ENCODE assay signal across 14 mouse cellular contexts in genomic region chr19:50185769-50186715, GRCm38 (mm10).
DNase-seq lines count a peak whose midpoint lies in the region; ATAC-seq and TF ChIP-seq lines count a peak whose summit lies in the region.
"Had no signal": no experiment of that assay in that cellular context is flagged by ENCODE, and none has a peak within 500 bp of the region (broad histone marks: within the 10 kb centered on the region; RNA-seq: fewer than 3 reads in every experiment).

No protein-coding gene starts in this region.

- no peaks in the 10 kb centered on the region for H3K9me3 ChIP-seq in kidney, embryonic 14.5 days (ENCODE audit: control insufficient read depth, low read length)
- no peaks in the 10 kb centered on the region for H3K9me3 ChIP-seq in hindbrain, embryonic 11.5 days (ENCODE audit: control insufficient read depth, low read length)
- no peaks in the 10 kb centered on the region for H3K9me3 ChIP-seq in neural tube, embryonic 11.5 days (ENCODE audit: control insufficient read depth, low read length)
- H3K9me3 ChIP-seq: embryonic facial prominence, embryonic 12.5 days; intestine, embryonic 15.5 days had no signal

- DNase-seq in kidney, adult 2 months: no peak
- DNase-seq in embryo, embryonic 10 days (ENCODE audit: low spot score): peak; percentile 12
- DNase-seq in hindbrain, embryonic 11.5 days (ENCODE audit: low spot score): peak; percentile 6
- DNase-seq in neural tube, embryonic 11.5 days (ENCODE audit: low spot score): peak; percentile 25
- DNase-seq in heart, postnatal 25 days (ENCODE audit: low spot score): no peak
- no peak for DNase-seq in cerebellum, postnatal 10 days
- DNase-seq: adrenal gland, adult 2 months; gastrocnemius, adult 2 months; thymus, adult 18-20 months had no signal

- WGBS in kidney, embryonic 14.5 days: 44% methylated on average over 10 of the region's 10 CpGs
- 41% methylated on average over 10 of the region's 10 CpGs for WGBS in kidney, adult 2 months
- 39% methylated on average over 10 of the region's 10 CpGs for WGBS in hindbrain, embryonic 11.5 days
- WGBS in neural tube, embryonic 11.5 days: 42% methylated on average over 10 of the region's 10 CpGs

- no peak for TF ChIP-seq CTCF in kidney, adult 2 months (conservative IDR thresholded peaks at IDR 0.05; ENCODE audit: insufficient read depth, insufficient read length, low read depth, low read length)

- no peaks in the 10 kb centered on the region for H3K4me1 ChIP-seq in kidney, embryonic 14.5 days (ENCODE audit: control insufficient read depth, insufficient read depth, low read length)
- no peaks in the 10 kb centered on the region for H3K4me1 ChIP-seq in kidney, adult 2 months (ENCODE audit: control insufficient read depth, insufficient read depth, low read length)
- 0 out of 2 replicates have a peak, but pooled peaks cover 2% of the 10 kb centered on the region for H3K4me1 ChIP-seq in hindbrain, embryonic 11.5 days (replicated peaks; ENCODE audit: control insufficient read depth, insufficient read depth, low read length)
- no peaks in the 10 kb centered on the region for H3K4me1 ChIP-seq in neural tube, embryonic 11.5 days (ENCODE audit: control insufficient read depth, insufficient read depth, low read length)
- H3K4me1 ChIP-seq: embryonic facial prominence, embryonic 12.5 days; intestine, embryonic 15.5 days had no signal

- TF ChIP-seq POLR2A in kidney, adult 2 months (IDR thresholded peaks at IDR 0.05; ENCODE audit: low read depth, low read length): no peak

- no peak overlapping the region for H3K9ac ChIP-seq in kidney, embryonic 14.5 days (ENCODE audit: low read depth, low read length)
- H3K9ac ChIP-seq in hindbrain, embryonic 11.5 days (ENCODE audit: low read depth, low read length): no peak overlapping the region
- no peak overlapping the region for H3K9ac ChIP-seq in neural tube, embryonic 11.5 days (ENCODE audit: low read length)
- H3K9ac ChIP-seq: embryonic facial prominence, embryonic 12.5 days; intestine, embryonic 15.5 days had no signal

- peak; percentile 62; the same call in 1 of the 2 replicates for ATAC-seq in kidney, embryonic 14.5 days (ENCODE audit: low FRiP score, low TSS enrichment)
- ATAC-seq in hindbrain, embryonic 11.5 days (ENCODE audit: low FRiP score): peak; percentile 63
- peak; percentile 86 for ATAC-seq in neural tube, embryonic 11.5 days (ENCODE audit: insufficient read depth, low FRiP score, low TSS enrichment)
- ATAC-seq: intestine, embryonic 15.5 days had no signal

- no peaks in the 10 kb centered on the region for H3K36me3 ChIP-seq in kidney, embryonic 14.5 days (ENCODE audit: control insufficient read depth, insufficient read depth, low read length)
- no peaks in the 10 kb centered on the region for H3K36me3 ChIP-seq in kidney, adult 2 months (ENCODE audit: control insufficient read depth, insufficient read depth, low read length)
- H3K36me3 ChIP-seq in hindbrain, embryonic 11.5 days (ENCODE audit: control insufficient read depth, insufficient read depth, low read length): no peaks in the 10 kb centered on the region
- H3K36me3 ChIP-seq in neural tube, embryonic 11.5 days (ENCODE audit: control insufficient read depth, insufficient read depth, low read length): no peaks in the 10 kb centered on the region
- H3K36me3 ChIP-seq: embryonic facial prominence, embryonic 12.5 days; intestine, embryonic 15.5 days had no signal

- intact Hi-C loops in heart, postnatal 25 days (cut with DNase I): no loop called here

- H3K27ac ChIP-seq in kidney, embryonic 14.5 days (ENCODE audit: low read depth, low read length): no peak overlapping the region
- no peak overlapping the region for H3K27ac ChIP-seq in kidney, adult 2 months (ENCODE audit: insufficient read depth, low read depth, low read length)
- no peak overlapping the region for H3K27ac ChIP-seq in hindbrain, embryonic 11.5 days (ENCODE audit: low read depth, low read length)
- H3K27ac ChIP-seq in neural tube, embryonic 11.5 days (ENCODE audit: low read depth, low read length): no peak overlapping the region
- H3K27ac ChIP-seq: embryonic facial prominence, embryonic 12.5 days; gastrocnemius, adult 2 months; intestine, embryonic 15.5 days; macrophage had no signal

- no peak overlapping the region for H3K4me3 ChIP-seq in kidney, embryonic 14.5 days (ENCODE audit: low read length)
- no peak overlapping the region for H3K4me3 ChIP-seq in kidney, adult 2 months (ENCODE audit: insufficient read depth, low read depth, low read length)
- no peak overlapping the region for H3K4me3 ChIP-seq in hindbrain, embryonic 11.5 days (ENCODE audit: low read depth, low read length)
- H3K4me3 ChIP-seq in neural tube, embryonic 11.5 days (ENCODE audit: low read depth, low read length): no peak overlapping the region
- H3K4me3 ChIP-seq: embryonic facial prominence, embryonic 12.5 days; gastrocnemius, adult 2 months; intestine, embryonic 15.5 days; myocyte had no signal

- no peak overlapping the region for H3K4me2 ChIP-seq in kidney, embryonic 14.5 days (replicated peaks; ENCODE audit: low read depth, low read length)
- H3K4me2 ChIP-seq in hindbrain, embryonic 11.5 days (replicated peaks; ENCODE audit: low read depth, low read length): no peak overlapping the region
- H3K4me2 ChIP-seq in neural tube, embryonic 11.5 days (ENCODE audit: low read depth): no peak overlapping the region
- H3K4me2 ChIP-seq: embryonic facial prominence, embryonic 12.5 days; intestine, embryonic 15.5 days had no signal

- no peaks in the 10 kb centered on the region for H3K27me3 ChIP-seq in kidney, embryonic 14.5 days (ENCODE audit: control insufficient read depth, insufficient read depth, low read length)
- H3K27me3 ChIP-seq in kidney, adult 2 months (replicated peaks; ENCODE audit: control insufficient read depth, insufficient read depth, low read length): no peaks in the 10 kb centered on the region
- H3K27me3 ChIP-seq in hindbrain, embryonic 11.5 days (ENCODE audit: control insufficient read depth, insufficient read depth, low read length): no peaks in the 10 kb centered on the region
- no peaks in the 10 kb centered on the region for H3K27me3 ChIP-seq in neural tube, embryonic 11.5 days (ENCODE audit: control insufficient read depth, insufficient read depth, low read length)
- H3K27me3 ChIP-seq: embryonic facial prominence, embryonic 12.5 days; intestine, embryonic 15.5 days had no signal

Comparison
In these comparisons a context has a peak if more than half of its experiments do, and no peak if none do; other contexts are left out.
1. DNase-seq: peak in embryo, embryonic 10 days (single experiment), hindbrain, embryonic 11.5 days (single experiment) and neural tube, embryonic 11.5 days (single experiment); none in kidney, adult 2 months (single experiment), heart, postnatal 25 days (single experiment) and cerebellum, postnatal 10 days (0 of 2).
2. Peak in every context shown above with its lines, with median percentiles within 50 percentile points of each other: ATAC-seq.